Mouse (Mus musculus): ENCODE data around the gene Chrd.

The Chrd gene

GRCm38 (mm10) chr16:20732925-20733730 is at the start of gene Chrd:
TSS of gene Chrd (plus strand) at chr16:20733127.
- no peak for DNase-seq (ENCODE audit: low read depth in 2 of 2, low spot score in 2 of 2)

- no peak for DNase-seq (ENCODE audit: low read depth in 2 of 2, low spot score in 2 of 2)
Observed at GRCm38 (mm10) chr16:20690774-20691173, 42.2 kb upstream of the Chrd start.

GRCm38 (mm10) chr16:20691617-20692016 is 41.3 kb upstream of the Chrd start:
- DNase-seq (ENCODE audit: low read depth in 2 of 2, low spot score in 2 of 2): no peak

GRCm38 (mm10) chr16:20692241-20692965 is 40.5 kb upstream of the Chrd start:
- no peak for DNase-seq (ENCODE audit: low read depth in 2 of 2, low spot score in 2 of 2)

GRCm38 (mm10) chr16:20693111-20693701 is 39.7 kb upstream of the Chrd start, which contains the start of gene Fam131a:
TSS of gene Fam131a (plus strand) at chr16:20693241.
- peak; percentile 37 to 58 for DNase-seq (ENCODE audit: low read depth in 2 of 2, low spot score in 2 of 2)

- DNase-seq (ENCODE audit: low read depth in 2 of 2, low spot score in 2 of 2): no peak
Observed at GRCm38 (mm10) chr16:20694781-20695180, 38.1 kb upstream of the Chrd start.

GRCm38 (mm10) chr16:20695622-20696323 is 37.2 kb upstream of the Chrd start:
- no peak for DNase-seq (ENCODE audit: low read depth in 2 of 2, low spot score in 2 of 2)

GRCm38 (mm10) chr16:20699266-20699665 is 33.7 kb upstream of the Chrd start:
- DNase-seq (ENCODE audit: low read depth in 2 of 2, low spot score in 2 of 2): no peak

- DNase-seq (ENCODE audit: low read depth in 2 of 2, low spot score in 2 of 2): no peak
Observed at GRCm38 (mm10) chr16:20700036-20700435, 32.9 kb upstream of the Chrd start.

GRCm38 (mm10) chr16:20701316-20701715 is 31.6 kb upstream of the Chrd start:
- no peak for DNase-seq (ENCODE audit: low read depth in 2 of 2, low spot score in 2 of 2)

GRCm38 (mm10) chr16:20701729-20702521 is 31.0 kb upstream of the Chrd start:
- DNase-seq (ENCODE audit: low read depth in 2 of 2, low spot score in 2 of 2): no peak

- no peak for DNase-seq (ENCODE audit: low read depth in 2 of 2, low spot score in 2 of 2)
Observed at GRCm38 (mm10) chr16:20702522-20702893, 30.4 kb upstream of the Chrd start.

GRCm38 (mm10) chr16:20703071-20703470 is 29.9 kb upstream of the Chrd start:
- DNase-seq (ENCODE audit: low read depth in 2 of 2, low spot score in 2 of 2): no peak

- no peak for DNase-seq (ENCODE audit: low read depth in 2 of 2, low spot score in 2 of 2)
Observed at GRCm38 (mm10) chr16:20703699-20704400, 29.1 kb upstream of the Chrd start.

- no peak for DNase-seq (ENCODE audit: low read depth in 2 of 2, low spot score in 2 of 2)
Observed at GRCm38 (mm10) chr16:20705786-20706185, 27.1 kb upstream of the Chrd start.

GRCm38 (mm10) chr16:20706407-20707055 is 26.4 kb upstream of the Chrd start:
- DNase-seq (ENCODE audit: low read depth in 2 of 2, low spot score in 2 of 2): no peak

GRCm38 (mm10) chr16:20708220-20708938 is 24.5 kb upstream of the Chrd start:
- DNase-seq (ENCODE audit: low read depth in 2 of 2, low spot score in 2 of 2): no peak

- DNase-seq (ENCODE audit: low read depth in 2 of 2, low spot score in 2 of 2): peak in 1 of 2 experiments; percentile 47
Observed at GRCm38 (mm10) chr16:20708939-20709734, 23.8 kb upstream of the Chrd start.
